Mouse (Mus musculus) bone marrow, adult 2 months (tissue): ENCODE measurements at regions not wholly inside any gene's neighbourhood (a gene's known extent, or its start where the extent isn't known, plus 50 kb on each side); places are given as distances from the start of the nearest gene placed in this dataset.
"Not testable (repeated sequence)": the region's sequence is repeated elsewhere in the genome, so short reads cannot be mapped to it uniquely, and the experiment has no call there.

ENCODE experiments used
- H3K27ac ChIP-seq: fragments of 200-500 bp; 2 replicates; pipeline ENCODE4 v1.5.1; 2012; ENCODE audit warnings: low read depth, mild to moderate bottlenecking, control low read depth, inconsistent platforms, low read length; ENCODE audit not compliant: control insufficient read depth, poor library complexity, insufficient read depth
- H3K4me1 ChIP-seq: fragments of 200-500 bp; 2 replicates; pipeline ENCODE4 v1.6.1; 2011; ENCODE audit warnings: low read length; ENCODE audit not compliant: control insufficient read depth, insufficient read depth
- H3K4me3 ChIP-seq: fragments of 200-500 bp; replicated peaks from 2 replicates; pipeline ENCODE3; 2011; ENCODE audit warnings: mild to moderate bottlenecking, low read depth, low read length, control low read depth; ENCODE audit not compliant: control insufficient read depth
- CTCF ChIP-seq: fragments of 200-500 bp; IDR thresholded peaks from 2 replicates; pipeline ENCODE4 v1.5.1; 2011; ENCODE audit warnings: low read length, control low read depth; ENCODE audit not compliant: control insufficient read depth, insufficient read depth
- POLR2A ChIP-seq: fragments of 200-500 bp; IDR thresholded peaks from 2 replicates; pipeline ENCODE4 v1.6.1; 2011; ENCODE audit warnings: low read depth, mild to moderate bottlenecking, control low read depth, low read length, borderline replicate concordance; ENCODE audit not compliant: control insufficient read depth
- WGBS: fragments of 180-500 bp; shearing (Covaris S2); methylation state at CpG from one replicate; pipeline ENCODE4 v1.1.7; 2018; 5-methylcytosine and 5-hydroxymethylcytosine counted together

DNA sequence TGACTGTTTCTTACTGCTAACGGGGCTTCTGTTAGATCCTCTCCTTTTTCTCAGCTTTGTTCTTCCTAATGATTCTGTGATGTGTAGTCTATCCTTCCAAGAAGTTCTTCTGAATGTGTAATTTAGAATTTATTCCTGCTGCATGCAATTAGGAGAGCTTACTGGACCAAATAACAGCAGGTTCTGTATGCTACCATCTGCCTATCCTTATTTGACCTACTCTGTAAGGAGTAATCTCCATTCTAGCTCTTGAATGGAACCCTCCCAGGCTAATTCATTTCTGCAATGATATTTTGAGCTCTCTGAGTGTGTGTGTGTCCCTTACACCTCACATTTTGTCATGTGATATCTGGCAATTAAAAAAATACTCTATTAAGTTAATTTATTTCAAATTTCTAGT lies 201.9 kb upstream of the Got2 start:
- WGBS, result 78% methylated on average over 1 of the region's 1 CpGs
- Histone ChIP-seq H3K4me1 (no peaks in the 10 kb centered on the region), H3K27ac (no peak overlapping the region), H3K4me3 (no peak overlapping the region)
- TF ChIP-seq CTCF (no peak), POLR2A (no peak)

DNA sequence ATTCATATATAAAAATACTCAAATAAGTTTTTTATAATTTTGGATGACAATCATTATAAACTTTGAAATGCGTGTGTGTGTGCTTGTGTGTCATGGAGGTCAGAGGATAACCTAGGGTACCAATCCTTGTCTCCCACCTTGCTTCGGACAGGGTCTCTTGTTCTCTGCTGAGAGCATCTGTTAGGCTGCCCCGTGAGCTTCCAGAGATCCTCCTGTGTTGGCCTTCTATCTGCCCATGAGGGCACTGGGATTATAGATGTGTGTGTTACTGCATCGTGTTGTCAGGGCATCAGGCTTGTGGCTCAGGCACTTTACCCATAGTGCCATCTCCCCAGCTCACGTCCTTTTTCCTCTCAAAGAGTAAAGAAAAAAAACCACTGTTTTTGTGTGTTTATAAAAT lies 180.0 kb upstream of the Got2 start:
- no peak overlapping the region for H3K27ac ChIP-seq
- no peak overlapping the region for H3K4me3 ChIP-seq
- TF ChIP-seq POLR2A (no peak), CTCF (no peak)
- H3K4me1 ChIP-seq, result no peaks in the 10 kb centered on the region
- 76% methylated on average over 5 of the region's 5 CpGs for WGBS

DNA sequence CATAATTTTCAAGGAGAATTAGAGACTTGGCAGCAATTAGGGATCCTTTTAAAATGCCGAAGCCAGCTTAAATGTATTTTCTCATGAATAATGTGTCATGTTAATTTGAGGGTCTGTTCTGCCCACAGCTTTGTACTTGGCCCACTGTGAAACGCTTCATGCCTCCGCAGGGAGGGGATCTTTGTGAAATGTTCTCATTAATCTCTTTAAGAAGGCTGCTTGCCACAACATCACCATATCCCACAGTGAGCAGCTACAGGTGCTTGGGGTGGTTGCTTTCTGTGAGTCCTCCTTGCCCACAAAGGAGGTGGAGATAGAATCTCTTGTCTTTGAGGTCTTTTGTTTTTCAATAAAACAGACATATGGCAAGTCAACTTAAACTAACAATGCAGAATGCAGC lies 159.3 kb upstream of the Got2 start:
- WGBS, result 72% methylated on average over 3 of the region's 3 CpGs
- no peaks in the 10 kb centered on the region for H3K4me1 ChIP-seq
- no peak overlapping the region for H3K4me3 ChIP-seq
- H3K27ac ChIP-seq, result no peak overlapping the region
- TF ChIP-seq CTCF (no peak), POLR2A (no peak)

DNA sequence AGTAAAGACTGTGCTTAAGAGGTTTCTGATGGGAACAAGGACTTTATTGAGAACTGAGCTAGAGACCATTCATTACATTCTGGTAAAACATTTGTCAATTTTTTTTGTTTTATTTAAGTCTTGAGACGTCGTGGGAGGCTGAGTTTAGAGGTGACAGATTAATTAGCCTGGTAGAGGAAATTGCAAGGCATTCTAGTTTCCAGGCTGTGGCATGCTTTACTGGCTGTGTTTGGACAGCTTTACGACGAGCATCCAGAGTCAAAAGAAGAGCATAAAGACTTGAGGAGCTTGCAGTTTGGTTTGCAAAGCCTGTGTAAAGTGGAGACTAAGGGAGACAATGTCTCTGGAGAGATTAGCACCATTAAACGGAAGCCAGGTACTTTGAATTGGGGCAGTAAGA lies 154.0 kb upstream of the Got2 start:
- 15% methylated on average over 5 of the region's 5 CpGs for WGBS
- TF ChIP-seq POLR2A, result no peak
- TF ChIP-seq CTCF, result no peak
- Histone ChIP-seq H3K4me1 (no peaks in the 10 kb centered on the region), H3K27ac (no peak overlapping the region), H3K4me3 (no peak overlapping the region)

DNA sequence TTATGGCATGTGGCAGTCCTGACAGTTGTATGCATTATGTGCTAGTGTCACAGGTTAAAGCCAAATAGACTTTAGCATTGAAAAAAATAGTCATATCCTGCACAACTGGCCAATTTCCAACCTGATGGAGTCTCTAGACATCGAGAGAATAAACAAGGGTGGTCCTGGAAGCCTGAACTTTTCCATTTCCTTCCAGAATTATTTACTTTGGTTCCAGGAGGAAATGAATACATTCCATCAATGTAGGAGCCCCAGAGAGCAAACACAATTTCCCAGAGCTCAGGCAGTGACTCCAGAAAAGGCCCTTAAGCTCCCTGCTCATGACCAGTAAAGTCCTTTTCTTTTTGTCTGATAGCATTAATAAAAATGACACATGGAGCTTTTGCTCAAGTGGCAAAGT lies 151.9 kb upstream of the Got2 start:
- TF ChIP-seq CTCF, result no peak
- no peak for TF ChIP-seq POLR2A

DNA sequence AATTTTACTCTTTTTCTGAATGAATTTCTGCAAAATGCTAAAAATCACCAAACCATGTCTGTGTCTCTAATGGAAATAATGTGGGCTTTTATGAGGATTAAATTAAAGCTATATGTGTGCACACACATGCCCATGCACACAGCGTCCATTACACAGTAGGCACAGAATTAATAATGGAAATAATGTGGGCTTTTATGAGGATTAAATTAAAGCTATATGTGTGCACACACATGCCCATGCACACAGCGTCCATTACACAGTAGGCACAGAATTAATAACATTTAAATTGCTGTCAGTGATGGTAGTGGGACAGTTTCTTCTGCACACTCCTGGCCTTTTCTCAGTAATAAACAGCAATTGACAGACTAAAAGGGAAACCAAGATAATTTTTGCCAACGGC lies 130.4 kb upstream of the Got2 start:
- not testable (repeated sequence) for H3K4me3 ChIP-seq, H3K4me1 ChIP-seq, H3K27ac ChIP-seq
- WGBS, result 82% methylated on average over 3 of the region's 3 CpGs

More for the DNA sequence above, 151.9 kb upstream of the Got2 start:
- Histone ChIP-seq H3K4me1 (no peaks in the 10 kb centered on the region), H3K4me3 (no peak overlapping the region), H3K27ac (no peak overlapping the region)
- WGBS, result 3% methylated on average over 1 of the region's 1 CpGs

DNA sequence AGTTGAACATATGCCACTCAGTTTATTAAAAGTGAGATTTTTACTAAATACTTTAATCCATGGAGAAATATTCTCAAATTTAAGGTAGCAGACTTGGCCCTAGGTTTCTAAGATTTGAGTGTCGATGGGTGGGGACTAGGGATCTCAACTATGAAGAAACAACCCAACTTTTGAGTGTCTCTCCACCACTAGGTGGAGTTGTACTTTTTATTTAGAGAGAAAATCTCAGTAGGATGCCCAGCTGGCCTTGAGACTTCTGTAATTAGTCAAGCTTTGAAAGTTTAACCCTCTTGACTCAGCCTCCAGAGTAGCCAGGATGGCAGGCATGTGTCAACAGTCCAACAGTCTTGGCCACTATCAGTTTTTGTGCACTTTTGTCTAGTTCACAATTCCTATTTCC lies 123.7 kb upstream of the Got2 start:
- H3K4me1 ChIP-seq, result no peaks in the 10 kb centered on the region
- H3K27ac ChIP-seq, result no peak overlapping the region
- TF ChIP-seq CTCF (no peak), POLR2A (no peak)
- no peak overlapping the region for H3K4me3 ChIP-seq
- WGBS, result 55% methylated on average over 1 of the region's 1 CpGs

DNA sequence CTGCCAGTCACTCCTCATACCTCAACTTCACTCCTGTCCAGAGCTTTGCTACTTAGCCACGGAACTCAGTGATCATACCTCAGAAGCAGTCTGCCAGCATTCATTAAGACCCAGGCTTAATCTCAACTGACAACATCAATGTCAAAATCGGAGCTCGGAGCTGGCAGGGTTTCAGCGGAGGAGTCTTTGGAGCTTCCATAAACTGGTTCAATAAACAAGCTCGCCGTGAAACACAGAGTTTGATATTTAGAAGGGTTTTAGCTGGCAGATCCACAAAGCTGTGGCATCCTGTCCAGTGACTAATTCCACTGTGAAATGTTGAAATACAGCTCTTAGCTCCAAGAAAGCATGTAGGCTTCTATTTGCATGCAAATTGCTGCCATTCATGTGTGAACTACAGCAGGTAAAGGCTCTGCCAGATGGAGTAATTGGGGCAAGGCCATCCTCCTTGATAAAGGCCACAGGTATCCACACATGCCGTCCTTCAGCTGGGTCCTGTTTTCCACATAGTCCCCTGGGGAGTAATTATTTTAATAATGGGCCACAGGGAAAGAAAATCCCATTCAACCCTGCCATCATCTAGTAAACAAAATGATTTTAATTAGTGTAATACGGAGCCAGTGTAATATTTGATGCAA lies 103.6 kb upstream of the Got2 start:
- no peak overlapping the region for H3K27ac ChIP-seq
- 73% methylated on average over 8 of the region's 8 CpGs for WGBS
- H3K4me1 ChIP-seq, result no peaks in the 10 kb centered on the region
- no peak for TF ChIP-seq CTCF
- TF ChIP-seq POLR2A, result no peak
- H3K4me3 ChIP-seq, result no peak overlapping the region
